Mouse (Mus musculus) layer of hippocampus, postnatal 14 days (tissue): ENCODE results near the gene Arhgap25. TPM values are rescaled to one million over a fixed set of nuclear protein-coding genes. Genes with fewer than 3 reads are reported as not detected.
"Not testable (repeated sequence)": the region's sequence is repeated elsewhere in the genome, so short reads cannot be mapped to it uniquely, and the experiment has no call there.

ENCODE experiments used
- DNase-seq, 2 experiments: peaks; one replicate each; pipeline ENCODE4 v3.0.0; 2021 to 2022; ENCODE audit warnings: low spot score in 2 of 2, mixed read lengths in 1 of 2
- total RNA-seq, 2 experiments: library from RNA; stranded (reverse); gene quantifications; 2 replicates each; pipeline ENCODE4 v1.2.3; 2021

Gene Arhgap25
- total RNA-seq, 2 experiments from 2014 or later = 2.7 to 3.3 TPM

GRCm38 (mm10) chr6:87509806-87510205 is 23.3 kb downstream of the Arhgap25 start:
- DNase-seq = no peak

DNA sequence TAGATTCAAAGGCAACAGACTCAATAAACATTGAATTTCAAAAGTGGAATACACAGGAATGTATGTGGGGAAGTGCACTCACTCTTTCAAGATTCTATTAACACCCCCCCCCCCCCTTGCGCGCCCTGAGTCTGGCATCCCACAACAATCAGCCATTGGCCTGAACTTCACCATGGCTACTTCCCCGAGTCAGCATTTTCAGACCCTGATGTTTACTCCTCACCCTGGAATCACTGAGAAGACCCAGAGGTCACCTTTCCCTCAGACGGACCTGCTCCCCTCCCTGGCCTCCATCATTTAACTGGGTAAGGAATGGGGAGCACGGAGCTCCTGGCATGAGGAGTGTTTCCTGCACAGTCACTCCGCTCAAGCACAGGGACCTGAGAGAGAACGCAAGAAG is 28.2 kb downstream of the Arhgap25 start:
- no peak for DNase-seq

- no peak for DNase-seq
These were observed 29.1 kb downstream of the Arhgap25 start for GRCm38 (mm10) chr6:87503976-87504375.

DNA sequence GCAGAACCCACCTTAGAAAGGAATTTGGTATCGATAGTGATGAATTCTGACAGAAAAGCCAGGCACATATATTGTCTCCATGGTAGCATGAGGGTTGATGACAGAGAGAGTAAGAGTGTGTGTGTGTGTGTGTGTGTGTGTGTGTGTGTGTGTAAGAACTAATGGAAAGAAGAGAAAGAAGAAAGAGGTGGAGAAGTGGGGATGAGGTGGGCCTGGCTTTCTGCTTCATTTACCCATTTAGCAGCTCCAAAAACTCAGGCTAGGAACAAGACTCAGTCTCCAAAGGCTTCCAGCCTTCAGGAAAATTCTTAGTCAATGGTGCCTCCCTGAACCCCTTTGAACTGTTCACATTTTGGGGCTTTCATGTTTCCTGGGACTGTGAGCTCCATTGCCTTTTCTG is 29.5 kb downstream of the Arhgap25 start:
- DNase-seq = no peak

GRCm38 (mm10) chr6:87502831-87503286 is 30.2 kb downstream of the Arhgap25 start:
- DNase-seq = no peak

DNA sequence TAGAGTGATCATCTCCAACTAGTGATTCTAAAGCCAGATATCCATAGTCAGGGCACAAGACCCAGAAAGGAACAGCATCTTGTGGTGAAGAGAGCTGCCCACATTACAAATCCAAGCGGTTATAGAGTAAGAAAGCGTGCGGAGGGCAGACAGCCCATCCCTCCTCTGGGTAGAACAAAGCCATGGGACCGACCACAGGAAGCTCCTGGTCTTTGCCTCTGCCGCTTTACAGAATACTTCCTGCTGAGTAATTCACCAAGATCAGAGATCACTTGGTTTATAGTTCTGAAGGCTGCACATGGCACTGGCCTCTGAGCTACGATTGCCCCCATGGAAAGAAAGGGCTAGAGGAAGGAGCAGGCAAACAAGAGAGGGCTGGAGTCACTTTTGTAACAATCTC is 30.6 kb downstream of the Arhgap25 start:
- DNase-seq = no peak

DNA sequence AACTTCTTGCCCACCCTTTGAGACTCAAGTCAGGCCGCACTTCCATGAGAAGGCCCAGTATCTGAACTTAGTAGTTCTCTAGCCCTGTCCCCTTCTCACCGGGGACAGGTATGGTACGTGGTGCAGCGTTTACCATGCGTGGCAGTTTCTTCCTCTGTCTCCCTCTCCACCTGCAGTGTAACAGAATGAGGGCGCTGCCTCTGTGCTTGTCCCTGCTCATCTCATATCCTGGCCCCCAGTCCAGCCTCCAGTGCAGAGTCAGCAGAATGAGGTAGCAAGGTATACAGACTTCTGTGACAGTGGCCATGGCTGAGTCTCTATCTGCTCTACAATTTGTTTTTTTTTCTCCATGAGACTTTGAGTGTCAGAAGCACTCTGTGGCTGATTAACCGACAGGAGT is 32.4 kb downstream of the Arhgap25 start:
- no peak for DNase-seq

GRCm38 (mm10) chr6:87499791-87500190 is 33.3 kb downstream of the Arhgap25 start:
- no peak for DNase-seq

- DNase-seq = no peak
These were observed 36.9 kb downstream of the Arhgap25 start for GRCm38 (mm10) chr6:87496143-87496542.

DNA sequence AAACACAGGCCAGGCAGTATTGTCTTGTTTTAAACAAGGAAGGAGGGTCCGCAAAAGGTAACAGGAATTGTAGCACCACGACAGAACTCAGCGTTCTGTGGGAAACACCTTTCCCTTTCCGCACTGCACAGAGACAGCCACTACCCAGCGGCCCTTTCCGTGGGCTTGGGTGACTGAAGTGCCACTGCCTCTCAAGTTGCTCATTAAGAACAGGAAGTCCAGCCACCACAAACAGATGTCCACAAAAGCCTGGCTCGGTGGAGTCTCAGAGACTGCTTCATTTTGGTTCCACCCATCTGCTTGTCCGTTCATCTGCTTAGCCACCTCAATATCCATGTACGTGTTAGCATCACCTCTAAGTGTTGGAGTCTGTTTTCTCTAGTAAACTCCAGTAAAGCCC is 38.7 kb downstream of the Arhgap25 start:
- no peak for DNase-seq

GRCm38 (mm10) chr6:87487657-87488426 is 45.2 kb downstream of the Arhgap25 start:
- no peak for DNase-seq

- DNase-seq = no peak
These were observed 48.3 kb downstream of the Arhgap25 start for GRCm38 (mm10) chr6:87484806-87485205.

DNA sequence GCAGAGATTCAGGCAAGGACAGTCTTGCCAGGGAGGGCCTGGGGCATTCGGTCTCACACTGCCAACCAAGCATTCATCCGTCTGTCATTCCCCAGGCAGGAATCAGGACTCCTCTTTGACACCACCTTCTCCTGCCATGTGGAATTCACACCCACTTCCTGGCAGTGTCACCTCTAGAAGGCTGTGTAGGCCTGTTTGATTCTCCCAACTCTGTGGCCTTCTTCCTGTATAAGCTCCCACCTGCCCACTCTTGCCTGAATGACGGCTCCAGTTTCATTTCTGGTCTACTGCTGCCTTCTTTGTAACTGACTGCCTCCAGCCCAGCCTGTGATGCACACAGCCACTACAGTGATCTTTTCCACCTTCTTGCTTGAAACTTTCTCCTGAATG is 49.2 kb downstream of the Arhgap25 start:
- DNase-seq = no peak

GRCm38 (mm10) chr6:87483224-87483899 is 49.7 kb downstream of the Arhgap25 start:
- DNase-seq = no peak

GRCm38 (mm10) chr6:87479291-87479999 is 53.6 kb downstream of the Arhgap25 start:
- DNase-seq = no peak

GRCm38 (mm10) chr6:87478847-87479246 is 54.2 kb downstream of the Arhgap25 start:
- no peak for DNase-seq

- DNase-seq = no peak
These were observed 57.8 kb downstream of the Arhgap25 start for GRCm38 (mm10) chr6:87475223-87475622.

- not testable (repeated sequence) for DNase-seq
These were observed 63.0 kb downstream of the Arhgap25 start for GRCm38 (mm10) chr6:87470098-87470497.

DNA sequence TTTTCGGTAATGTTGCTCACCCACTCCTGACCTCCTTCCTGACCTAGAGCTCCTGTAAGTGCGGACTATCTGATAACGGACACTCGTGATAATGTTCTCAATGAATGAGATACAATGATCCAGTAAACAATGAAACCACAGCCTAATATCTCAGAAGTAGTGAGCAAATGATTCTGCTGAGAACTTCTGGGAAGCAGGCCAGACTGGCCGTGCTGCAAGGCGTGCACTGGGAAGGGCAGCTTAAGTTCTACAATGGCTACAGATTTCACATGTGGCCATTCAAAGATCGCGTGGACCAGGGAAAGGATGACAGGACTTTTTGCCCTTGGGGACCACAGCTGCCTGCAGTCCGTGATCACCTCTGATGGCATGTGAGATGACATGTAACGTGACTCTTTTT is 64.7 kb downstream of the Arhgap25 start:
- no peak for DNase-seq

- no peak for DNase-seq
These were observed 65.7 kb downstream of the Arhgap25 start for GRCm38 (mm10) chr6:87467373-87467772.

- DNase-seq = peak; percentile 42 to 45
These were observed 66.8 kb downstream of the Arhgap25 start for GRCm38 (mm10) chr6:87466221-87466620.

DNA sequence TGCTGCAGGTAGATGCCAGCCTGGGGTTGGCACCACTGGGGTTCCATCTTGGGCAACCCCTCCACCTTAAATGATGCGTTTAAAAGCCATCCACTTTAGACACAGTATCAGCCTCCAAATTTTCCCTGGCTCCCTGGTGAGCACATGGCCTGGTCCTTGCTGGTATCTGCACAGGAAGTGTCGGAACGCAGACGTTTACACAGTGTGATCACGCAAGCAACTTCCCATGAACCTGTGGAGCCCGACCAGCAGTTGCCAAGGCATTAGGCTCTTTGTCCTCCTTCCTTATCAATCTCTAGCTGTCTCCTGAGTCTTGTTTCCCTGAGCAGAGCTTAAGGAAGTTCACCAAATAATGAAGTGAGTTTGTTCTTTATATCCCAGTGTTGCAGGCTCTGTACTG is 77.6 kb downstream of the Arhgap25 start:
- no peak for DNase-seq
